Mouse (Mus musculus): ENCODE results near the gene Homer3. TPM values are rescaled to one million over a fixed set of nuclear protein-coding genes. Genes with fewer than 3 reads are reported as not detected.

The Homer3 gene
- polyA plus RNA-seq (2012; rRNA removed), result 39.3 and 42.2 TPM in 2 replicates

DNA sequence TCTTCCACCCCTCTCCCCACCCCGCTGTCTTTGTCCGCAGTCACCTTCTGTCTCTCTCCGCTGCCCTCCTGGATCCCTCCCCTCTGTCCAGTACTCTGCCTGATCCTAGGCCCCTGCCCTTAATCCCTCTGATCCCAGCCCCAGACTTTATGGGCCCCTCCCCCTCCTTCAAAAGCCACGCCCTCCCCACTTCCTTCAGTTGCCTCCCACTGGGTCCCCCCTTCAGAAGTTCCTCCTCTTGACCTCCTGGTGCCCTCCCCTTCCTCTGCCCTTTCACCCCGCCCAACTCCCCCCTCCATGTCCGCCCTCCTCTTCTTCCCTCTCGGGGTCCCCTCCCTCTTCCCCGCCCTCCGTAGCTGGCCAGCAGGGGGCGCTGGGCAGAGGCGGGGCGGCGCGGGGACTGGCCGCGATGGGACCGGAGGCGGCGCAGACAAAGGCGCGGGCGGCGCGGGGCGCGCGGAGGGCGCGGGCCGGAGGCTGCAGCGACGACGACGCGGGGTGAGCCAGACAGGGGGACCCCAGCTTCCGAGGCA, at the start of gene Homer3:
Gene Homer3, plus strand, starts transcription at position 225 of the 533 bp plus-strand sequence.

DNA sequence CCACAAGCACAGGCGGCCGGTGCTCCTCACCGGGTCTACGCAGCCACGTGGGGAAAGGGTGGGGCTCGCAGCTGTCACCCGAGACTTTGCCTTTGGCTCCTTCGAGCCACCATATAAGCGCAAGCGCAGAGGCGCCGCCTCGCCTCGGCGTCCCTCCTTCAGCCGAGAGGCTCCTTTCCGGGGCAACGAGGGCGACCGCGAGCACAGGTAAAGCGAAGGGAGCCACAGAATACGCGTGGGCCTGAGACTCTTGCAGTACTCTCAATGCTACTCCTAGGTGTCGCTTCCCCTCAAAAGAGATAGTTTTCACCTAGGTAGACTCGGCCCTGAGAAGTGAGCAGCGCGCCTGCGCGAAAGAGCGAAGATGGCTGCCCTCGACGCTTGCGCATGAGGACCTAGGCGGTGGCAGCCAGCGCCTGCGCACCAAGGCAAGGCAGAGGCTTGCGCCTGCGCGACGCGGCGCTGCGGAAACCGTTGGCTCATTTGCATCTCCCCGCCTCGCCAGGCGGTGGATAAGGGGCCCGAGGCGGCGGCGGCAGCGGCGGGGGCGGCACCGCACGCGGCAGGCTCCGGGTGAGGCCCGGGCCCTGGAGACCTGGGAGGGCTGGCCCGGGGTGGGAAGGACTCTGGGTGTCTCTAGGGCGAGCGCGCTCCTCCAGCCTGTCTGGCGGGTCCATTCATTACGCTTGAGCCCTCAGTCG, 48.4 kb upstream of the Homer3 start, which contains the start of the genes Sugp2 and Armc6:
Gene Sugp2, plus strand, starts transcription at position 147 of the 701 bp plus-strand sequence.
Gene Armc6, minus strand, starts transcription at position 387 of the 701 bp plus-strand sequence.

DNA sequence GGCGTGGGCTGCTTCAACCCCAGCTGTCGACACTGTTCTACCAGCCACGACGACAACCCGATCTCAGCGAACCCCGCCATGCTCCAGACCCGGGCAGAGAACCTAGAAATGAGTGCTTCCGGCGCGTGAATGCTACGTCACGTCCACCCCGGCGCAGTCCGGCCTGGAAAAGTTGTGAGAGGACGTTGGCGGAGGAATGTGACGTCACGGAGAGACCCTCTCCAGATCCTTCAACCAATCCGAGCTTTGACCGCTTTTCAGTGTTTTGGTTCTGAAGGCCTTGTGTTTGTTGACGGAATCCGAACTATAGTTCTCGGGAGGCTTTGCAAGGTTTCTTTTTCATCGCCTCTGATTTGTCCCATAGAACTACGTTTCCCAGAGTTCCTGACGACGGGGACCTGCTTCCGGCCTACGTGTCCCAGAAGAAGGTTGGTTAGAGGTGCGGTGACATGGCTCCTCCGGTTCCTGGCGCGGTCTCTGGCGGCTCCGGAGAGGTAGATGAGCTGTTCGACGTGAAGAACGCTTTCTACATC, 19.8 kb downstream of the Homer3 start, which contains the start of the genes Ddx49 and Cope:
Gene Ddx49, minus strand, starts transcription at position 132 of the 533 bp plus-strand sequence.
Gene Cope, plus strand, starts transcription at position 161 of the 533 bp plus-strand sequence.

GRCm38 (mm10) chr8:70315624-70316510, 33.2 kb downstream of the Homer3 start, which contains the start of gene Cers1:
Gene Cers1 (plus strand): TSS chr8:70315775.

DNA sequence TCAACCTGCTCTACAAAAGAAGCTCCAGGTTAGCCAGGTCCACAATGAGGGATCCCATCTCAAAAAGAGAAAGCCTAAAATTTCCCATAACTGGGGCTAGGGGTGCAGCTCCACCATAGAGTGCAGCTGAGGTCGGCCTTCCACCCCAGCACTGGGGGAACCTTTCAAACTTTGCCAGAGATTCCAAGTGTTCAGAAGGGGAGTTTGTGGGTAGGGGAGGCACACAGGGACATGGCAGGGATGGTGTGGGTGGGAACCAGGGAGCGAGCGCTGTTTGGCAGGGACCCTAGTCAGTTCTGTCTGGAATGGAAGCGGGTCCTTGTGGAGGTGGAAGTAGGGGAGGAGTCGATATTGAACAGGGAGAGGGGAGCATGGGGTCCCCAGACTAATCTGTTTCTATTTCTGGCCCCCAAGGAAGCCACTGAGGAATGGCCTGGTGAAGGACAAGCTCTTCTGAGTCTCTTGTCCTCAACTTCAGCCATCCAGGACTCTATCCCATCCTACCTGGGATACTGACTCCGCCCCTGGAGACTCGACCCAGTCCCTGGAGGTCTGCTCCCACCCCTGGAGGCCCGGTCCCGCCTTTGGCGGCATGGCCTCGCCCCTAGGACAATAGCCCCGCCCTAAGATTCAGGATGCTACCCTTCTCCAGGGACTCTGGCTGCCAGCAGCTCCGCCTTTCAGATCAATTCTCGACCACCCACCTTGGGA, 46.7 kb downstream of the Homer3 start, which contains the start of gene Gdf1:
Gene Gdf1, plus strand, starts transcription at position 694 of the 711 bp plus-strand sequence.

Other genes with a start within 250 kb of the Homer3 start
- gene Mau2, start 240.1 kb upstream of the Homer3 start, polyA plus RNA-seq (2012; rRNA removed), result 115 and 119 TPM in 2 replicates
- gene Sugp1, start 240.0 kb upstream of the Homer3 start, polyA plus RNA-seq (2012; rRNA removed), result 26.0 and 28.5 TPM in 2 replicates
- 5.8 and 6.4 TPM in 2 replicates for gene Tm6sf2, start 209.9 kb upstream of the Homer3 start, polyA plus RNA-seq (2012; rRNA removed)
- 0.53 and 0.70 TPM in 2 replicates for gene Hapln4, start 199.4 kb upstream of the Homer3 start, polyA plus RNA-seq (2012; rRNA removed)
- 80.6 and 97.8 TPM in 2 replicates for gene Ncan, start 162.0 kb upstream of the Homer3 start, polyA plus RNA-seq (2012; rRNA removed)
- gene Nr2c2ap, start 151.5 kb upstream of the Homer3 start, polyA plus RNA-seq (2012; rRNA removed), result 28.4 and 28.9 TPM in 2 replicates
- 14.2 and 16.7 TPM in 2 replicates for gene Rfxank, start 143.7 kb upstream of the Homer3 start, polyA plus RNA-seq (2012; rRNA removed)
- gene Borcs8, start 143.3 kb upstream of the Homer3 start, polyA plus RNA-seq (2012; rRNA removed), result 107 and 110 TPM in 2 replicates
- 0.31 and 0.49 TPM in 2 replicates for gene Mef2b, start 143.1 kb upstream of the Homer3 start, polyA plus RNA-seq (2012; rRNA removed)
- 88.0 and 105 TPM in 2 replicates for gene Tmem161a, start 110.5 kb upstream of the Homer3 start, polyA plus RNA-seq (2012; rRNA removed)
- 30.8 and 32.6 TPM in 2 replicates for gene Slc25a42, start 70.5 kb upstream of the Homer3 start, polyA plus RNA-seq (2012; rRNA removed)
- gene Sugp2, start 48.6 kb upstream of the Homer3 start, polyA plus RNA-seq (2012; rRNA removed), result 144 and 148 TPM in 2 replicates
- 143 and 144 TPM in 2 replicates for gene Armc6, start 48.4 kb upstream of the Homer3 start, polyA plus RNA-seq (2012; rRNA removed)
- 53.5 and 59.7 TPM in 2 replicates for gene Ddx49, start 19.7 kb downstream of the Homer3 start, polyA plus RNA-seq (2012; rRNA removed)
- gene Cope, start 19.7 kb downstream of the Homer3 start, polyA plus RNA-seq (2012; rRNA removed), result 260 and 266 TPM in 2 replicates
- 37.7 and 45.2 TPM in 2 replicates for gene Cers1, start 32.9 kb downstream of the Homer3 start, polyA plus RNA-seq (2012; rRNA removed)
- 13.0 and 13.6 TPM in 2 replicates for gene Gdf1, start 47.0 kb downstream of the Homer3 start, polyA plus RNA-seq (2012; rRNA removed)
- gene Upf1, start 70.5 kb downstream of the Homer3 start, polyA plus RNA-seq (2012; rRNA removed), result 18.0 and 25.0 TPM in 2 replicates
- 0.19 and 0.36 TPM in 2 replicates for gene Comp, start 90.7 kb downstream of the Homer3 start, polyA plus RNA-seq (2012; rRNA removed)
- gene Crtc1, start 156.8 kb downstream of the Homer3 start, polyA plus RNA-seq (2012; rRNA removed), result 48.8 and 63.0 TPM in 2 replicates
- gene Klhl26, start 194.1 kb downstream of the Homer3 start, polyA plus RNA-seq (2012; rRNA removed), result 45.0 and 47.6 TPM in 2 replicates
- gene Tmem59l, start 204.5 kb downstream of the Homer3 start, polyA plus RNA-seq (2012; rRNA removed), result 93.1 and 93.2 TPM in 2 replicates
- gene Crlf1, start 210.3 kb downstream of the Homer3 start, polyA plus RNA-seq (2012; rRNA removed), result 21.4 and 29.2 TPM in 2 replicates
- gene Rex1bd, start 223.9 kb downstream of the Homer3 start, polyA plus RNA-seq (2012; rRNA removed), result 208 and 217 TPM in 2 replicates
- gene Uba52, start 228.0 kb downstream of the Homer3 start, polyA plus RNA-seq (2012; rRNA removed), result 1,219 and 1,269 TPM in 2 replicates
- gene Fkbp8, start 244.9 kb downstream of the Homer3 start, polyA plus RNA-seq (2012; rRNA removed), result 515 and 521 TPM in 2 replicates
- gene Kxd1, start 245.1 kb downstream of the Homer3 start, polyA plus RNA-seq (2012; rRNA removed), result 36.9 and 38.8 TPM in 2 replicates

Measured in central nervous system, embryonic 18 days (tissue).